Mouse (Mus musculus) heart, embryonic 10.5 days (tissue): ENCODE results near the gene Mrtfa. TPM values are rescaled to one million over a fixed set of nuclear protein-coding genes. Genes with fewer than 3 reads are reported as not detected.
A peak's percentile ranks its signal among the peaks of the same experiment; 100 is the strongest.

ENCODE experiments used
- DNase-seq: peaks from one replicate; pipeline ENCODE4 v3.0.0-alpha.2; 2017; ENCODE audit warnings: low spot score
- H3K27ac ChIP-seq: fragments of 300-500 bp; sonication (generic); 2 replicates; pipeline ENCODE4 v1.5.1; 2016; ENCODE audit warnings: mild to moderate bottlenecking
- H3K27me3 ChIP-seq: fragments of 300-500 bp; sonication (generic); 2 replicates; pipeline ENCODE4 v1.6.1; 2016; ENCODE audit warnings: mild to moderate bottlenecking; ENCODE audit not compliant: poor library complexity, insufficient read depth, severe bottlenecking
- H3K36me3 ChIP-seq: fragments of 300-500 bp; sonication (generic); 2 replicates; pipeline ENCODE4 v1.6.1; 2016; ENCODE audit warnings: mild to moderate bottlenecking, moderate library complexity
- H3K4me1 ChIP-seq: fragments of 300-500 bp; sonication (generic); 2 replicates; pipeline ENCODE4 v1.6.1; 2016; ENCODE audit warnings: mild to moderate bottlenecking
- H3K4me3 ChIP-seq: fragments of 300-500 bp; sonication (generic); 2 replicates; pipeline ENCODE4 v1.5.1; 2016; ENCODE audit warnings: mild to moderate bottlenecking, moderate library complexity
- H3K9me3 ChIP-seq: fragments of 300-500 bp; sonication (generic); 2 replicates; pipeline ENCODE4 v1.6.1; 2016; ENCODE audit warnings: mild to moderate bottlenecking, moderate library complexity
- WGBS: fragments of 180-500 bp; shearing (Covaris S2); methylation state at CpG from one replicate; pipeline ENCODE4 v1.1.7; 2016; 5-methylcytosine and 5-hydroxymethylcytosine counted together
- polyA plus RNA-seq: library from polyadenylated mRNA; unstranded; fragments of >200 nt; fragmentation: Nextera tagmentation; extraction: Ambion mirVana; gene quantifications from 2 replicates; pipeline ENCODE4 v1.2.1, GENCODE M21; 2016

Mrtfa gene
- polyA plus RNA-seq, 1 experiment from 2014 or later = 26.9 TPM

DNA sequence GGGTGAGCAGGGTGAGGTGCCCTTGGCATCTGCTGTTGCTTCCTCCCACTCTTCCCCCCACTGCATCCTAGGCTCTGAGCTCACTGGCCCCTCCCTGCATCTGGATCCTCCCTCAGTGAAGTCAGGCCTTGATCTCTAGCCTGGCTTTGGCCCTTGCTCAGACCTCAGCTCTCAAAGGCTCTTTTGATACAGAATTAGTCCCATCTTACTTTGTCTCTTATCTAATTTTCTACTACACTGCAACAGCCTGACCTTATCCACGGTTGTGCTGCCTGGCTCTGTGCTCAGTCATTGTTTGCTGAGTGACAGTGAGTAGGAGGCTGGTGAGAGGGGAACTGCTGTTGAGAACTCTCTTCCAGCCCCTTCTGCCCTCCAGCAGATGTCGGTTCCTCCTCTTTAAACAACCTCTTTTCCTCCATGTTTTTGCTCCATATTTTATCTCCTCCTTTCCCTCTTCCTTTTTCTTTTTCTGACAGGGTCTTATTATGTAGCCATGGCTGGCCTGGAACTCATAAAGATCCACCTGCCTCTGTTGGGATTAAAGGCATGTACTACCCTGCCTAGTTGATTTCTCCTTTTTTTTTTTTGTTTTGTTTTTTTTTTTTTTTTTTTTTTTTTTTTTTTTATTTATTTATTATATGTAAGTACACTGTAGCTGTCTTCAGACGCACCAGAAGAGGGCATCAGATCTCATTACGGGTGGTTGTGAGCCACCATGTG, 190.0 kb downstream of the Mrtfa start:
- 28% methylated on average over 3 of the region's 4 CpGs for WGBS
- no peak for DNase-seq
- Histone ChIP-seq H3K27ac (0 out of 2 replicates have a peak overlapping the region, but pooled peaks have one; percentile 36), H3K9me3 (no peaks in the 10 kb centered on the region), H3K27me3 (no peaks in the 10 kb centered on the region), H3K4me3 (no peak overlapping the region), H3K36me3 (peaks cover 13% of the 10 kb centered on the region; the same call in 1 of the 2 replicates), H3K4me1 (peaks cover 10% of the 10 kb centered on the region)

DNA sequence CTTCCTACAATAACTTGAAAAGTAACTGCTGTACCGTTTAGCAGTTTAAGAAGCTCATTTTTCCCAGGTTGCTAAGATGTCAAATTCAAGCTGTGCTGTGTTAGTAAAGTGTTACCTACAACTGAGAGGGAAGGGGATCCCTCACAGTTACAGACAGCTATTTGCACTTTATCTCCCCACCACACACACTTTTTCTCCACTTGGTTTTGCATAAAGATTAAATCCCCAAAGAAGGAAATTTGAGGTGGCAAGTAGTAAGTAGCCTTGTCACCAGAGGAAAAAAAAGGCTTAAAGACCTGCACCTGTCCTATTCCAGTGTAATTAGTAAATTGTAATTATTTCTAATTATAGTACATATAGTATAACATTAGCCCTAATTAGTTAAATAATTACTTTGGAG, 193.5 kb downstream of the Mrtfa start:
- H3K36me3 ChIP-seq = no peaks in the 10 kb centered on the region
- H3K27ac ChIP-seq = no peak overlapping the region
- no peak overlapping the region for H3K4me3 ChIP-seq
- no peaks in the 10 kb centered on the region for H3K9me3 ChIP-seq
- H3K4me1 ChIP-seq = peaks cover 10% of the 10 kb centered on the region
- WGBS = 41% methylated on average over 1 of the region's 1 CpGs
- DNase-seq = no peak
- no peaks in the 10 kb centered on the region for H3K27me3 ChIP-seq

DNA sequence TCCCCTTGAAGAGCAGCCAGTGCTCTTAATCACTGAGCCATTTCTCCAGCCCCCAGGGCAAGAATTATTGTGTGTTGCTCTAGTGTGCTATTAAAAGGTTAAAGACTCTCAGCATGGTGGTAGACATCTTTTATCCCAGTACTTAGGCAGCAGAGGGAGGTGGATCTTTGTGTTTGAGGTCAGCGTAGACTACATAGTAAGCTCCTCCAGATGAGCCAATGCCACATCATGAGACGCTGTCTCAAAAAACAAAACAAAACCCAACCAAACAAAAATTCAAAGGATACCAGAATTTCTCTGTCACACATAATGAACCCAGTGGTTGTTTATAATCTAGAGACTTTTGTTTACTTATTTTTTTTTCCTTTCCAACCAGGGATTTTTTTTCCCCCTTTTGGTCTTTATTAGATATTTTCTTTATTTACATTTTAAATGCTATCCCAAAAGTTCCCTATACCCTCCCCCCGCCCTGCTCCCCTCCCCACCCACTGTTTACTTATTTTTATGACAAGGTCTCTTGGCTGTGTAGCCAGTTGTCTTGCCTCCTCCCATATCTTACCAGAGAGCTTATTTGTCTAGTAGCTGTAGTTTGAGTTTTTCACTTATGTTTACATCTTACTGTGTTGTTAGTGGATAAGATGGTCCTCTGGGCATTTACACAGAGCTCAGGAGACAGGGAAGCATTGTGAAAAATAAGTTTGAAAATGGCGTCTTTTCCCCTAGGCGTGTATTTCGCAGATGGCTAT, 194.3 kb downstream of the Mrtfa start:
- WGBS = 86% methylated on average over 6 of the region's 6 CpGs

DNA sequence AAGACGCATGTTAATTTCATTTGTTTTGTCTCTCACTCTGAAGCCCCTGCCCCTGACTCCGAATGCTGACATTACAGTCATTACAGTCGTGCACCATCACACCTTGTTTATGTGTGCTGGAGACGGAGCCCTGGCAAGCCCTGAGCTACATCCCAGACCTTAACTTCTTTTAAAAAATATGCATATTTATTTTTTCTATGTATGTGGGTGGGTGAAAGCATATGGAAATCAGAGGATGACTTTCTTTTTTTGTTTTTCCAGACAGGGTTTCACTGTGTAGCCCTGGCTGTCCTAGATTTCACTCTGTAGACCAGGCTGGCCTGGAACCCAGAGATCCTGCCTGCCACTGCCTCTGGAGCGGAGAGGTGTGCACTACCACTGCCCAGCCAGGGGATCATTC, 195.6 kb downstream of the Mrtfa start:
- H3K27me3 ChIP-seq = no peaks in the 10 kb centered on the region
- no peak overlapping the region for H3K4me3 ChIP-seq
- H3K36me3 ChIP-seq = no peaks in the 10 kb centered on the region
- H3K27ac ChIP-seq = no peak overlapping the region
- peaks cover 2% of the 10 kb centered on the region for H3K4me1 ChIP-seq
- DNase-seq = no peak
- WGBS = 86% methylated on average over 5 of the region's 5 CpGs
- no peaks in the 10 kb centered on the region for H3K9me3 ChIP-seq

More for the DNA sequence above, 194.3 kb downstream of the Mrtfa start:
- H3K4me1 ChIP-seq = peaks cover 10% of the 10 kb centered on the region
- no peaks in the 10 kb centered on the region for H3K36me3 ChIP-seq
- H3K27ac ChIP-seq = no peak overlapping the region
- H3K27me3 ChIP-seq = no peaks in the 10 kb centered on the region
- H3K9me3 ChIP-seq = no peaks in the 10 kb centered on the region
- H3K4me3 ChIP-seq = no peak overlapping the region
- no peak for DNase-seq

DNA sequence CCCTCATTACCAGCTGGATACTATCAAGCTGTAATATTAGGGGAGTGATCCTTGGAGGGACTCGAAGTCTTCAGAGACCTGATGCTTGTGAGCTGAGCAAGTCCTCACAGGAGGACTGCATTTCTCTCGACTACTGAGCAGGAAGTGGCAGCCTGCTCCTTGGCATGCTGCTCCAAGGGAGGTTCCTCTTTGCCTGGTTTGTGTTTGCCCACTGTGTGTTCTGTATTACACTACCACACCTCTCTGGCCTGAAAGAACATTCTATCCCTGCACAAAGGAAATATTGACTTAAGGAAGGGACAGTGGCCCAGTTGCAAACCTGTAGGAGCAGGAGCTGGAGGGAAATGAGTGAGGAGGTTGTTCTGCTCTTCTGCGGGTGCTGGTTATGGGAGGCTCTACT, 200.8 kb downstream of the Mrtfa start:
- H3K36me3 ChIP-seq = no peaks in the 10 kb centered on the region
- 65% methylated on average over 3 of the region's 3 CpGs for WGBS
- no peak for DNase-seq
- no peaks in the 10 kb centered on the region for H3K27me3 ChIP-seq
- H3K9me3 ChIP-seq = no peaks in the 10 kb centered on the region
- H3K27ac ChIP-seq = no peak overlapping the region
- no peaks in the 10 kb centered on the region for H3K4me1 ChIP-seq
- no peak overlapping the region for H3K4me3 ChIP-seq

DNA sequence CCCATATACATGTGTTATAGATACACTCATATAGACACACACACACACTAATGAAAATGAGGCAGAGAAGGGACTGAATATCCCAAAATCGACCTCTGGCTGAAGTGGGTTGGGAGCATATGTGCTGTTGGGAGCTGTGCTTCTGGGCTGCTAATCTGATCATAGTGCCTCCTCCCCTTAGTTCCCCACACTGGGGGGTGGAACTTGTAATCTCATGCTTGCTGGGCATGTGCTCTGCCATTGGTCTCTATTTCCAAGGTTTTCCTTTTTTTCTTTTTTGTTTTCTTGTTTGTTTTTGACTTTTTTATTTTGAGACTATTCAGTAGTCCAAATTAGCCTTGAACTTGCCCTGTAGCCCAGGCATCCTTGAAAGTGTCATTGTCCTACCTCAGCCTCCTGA, 202.2 kb downstream of the Mrtfa start:
- Histone ChIP-seq H3K36me3 (no peaks in the 10 kb centered on the region), H3K4me1 (no peaks in the 10 kb centered on the region), H3K9me3 (no peaks in the 10 kb centered on the region), H3K4me3 (no peak overlapping the region), H3K27me3 (no peaks in the 10 kb centered on the region), H3K27ac (no peak overlapping the region)
- DNase-seq = no peak
- WGBS = 40% methylated on average over 1 of the region's 1 CpGs

DNA sequence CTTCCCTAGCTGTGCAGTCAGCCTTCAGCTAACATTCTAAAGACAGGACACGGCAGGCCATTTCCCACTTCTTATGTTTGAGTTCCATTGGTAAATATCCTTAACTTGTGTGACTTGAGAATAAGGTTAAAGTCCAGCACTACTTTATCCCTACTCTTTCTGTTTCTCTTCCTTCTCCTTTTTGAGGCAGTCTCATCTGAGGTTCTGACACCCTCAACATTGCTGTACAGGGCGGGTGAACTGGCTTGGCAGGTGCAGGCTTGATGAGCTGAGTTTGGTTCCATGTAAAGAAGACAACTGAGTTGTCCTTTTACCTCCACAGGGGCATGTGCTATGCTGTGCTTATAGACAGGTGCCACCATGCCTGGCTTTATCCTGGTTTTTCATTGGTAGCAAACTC, 207.3 kb downstream of the Mrtfa start:
- Histone ChIP-seq H3K27me3 (no peaks in the 10 kb centered on the region), H3K27ac (no peak overlapping the region), H3K9me3 (no peaks in the 10 kb centered on the region), H3K36me3 (no peaks in the 10 kb centered on the region), H3K4me3 (no peak overlapping the region), H3K4me1 (peaks cover 16% of the 10 kb centered on the region; the same call in 1 of the 2 replicates)
- WGBS = 88% methylated on average over 2 of the region's 2 CpGs
- no peak for DNase-seq

DNA sequence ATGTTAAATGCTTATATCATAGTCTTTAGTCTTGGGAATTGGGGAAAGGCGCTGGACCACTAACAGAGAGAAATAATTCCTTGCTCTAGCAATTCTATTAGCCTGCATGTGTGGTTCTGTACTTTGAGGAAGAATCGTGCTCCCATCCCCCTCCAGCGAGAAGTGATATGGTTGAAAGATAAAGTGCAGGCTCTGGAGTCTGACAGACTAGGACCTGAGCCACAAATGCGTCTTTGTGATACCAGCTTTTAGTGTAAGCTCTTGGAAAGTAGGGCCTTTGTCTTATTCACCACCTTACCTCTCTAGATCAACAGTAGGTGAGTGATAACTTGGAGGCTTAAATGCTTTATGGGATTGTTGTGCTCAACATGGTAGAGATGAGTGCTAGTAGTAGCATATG, 209.4 kb downstream of the Mrtfa start:
- Histone ChIP-seq H3K36me3 (no peaks in the 10 kb centered on the region), H3K4me3 (no peak overlapping the region), H3K27ac (no peak overlapping the region), H3K27me3 (no peaks in the 10 kb centered on the region), H3K9me3 (no peaks in the 10 kb centered on the region), H3K4me1 (peaks cover 24% of the 10 kb centered on the region)
- WGBS = 36% methylated on average over 4 of the region's 4 CpGs
- no peak for DNase-seq

DNA sequence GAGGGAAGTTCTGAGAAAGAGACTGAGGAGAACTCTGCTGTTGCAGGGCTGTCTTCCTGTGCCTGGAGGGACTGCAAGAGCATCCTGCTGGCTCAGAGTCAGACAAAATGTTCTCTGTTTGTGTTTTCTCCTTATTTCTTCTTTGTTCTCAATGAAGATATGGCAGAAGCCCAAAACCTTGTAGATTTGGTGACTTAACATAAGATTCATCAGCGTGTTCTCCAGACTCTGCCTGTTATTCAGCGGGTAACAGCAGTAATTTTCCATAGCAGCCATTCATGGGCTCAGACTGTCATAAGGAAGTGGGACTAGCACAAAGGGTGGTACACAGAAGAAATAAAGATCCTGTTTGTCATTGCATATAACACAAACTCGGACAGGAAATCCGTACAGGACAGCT, 210.9 kb downstream of the Mrtfa start:
- Histone ChIP-seq H3K27me3 (no peaks in the 10 kb centered on the region), H3K27ac (no peak overlapping the region)
- 80% methylated on average over 4 of the region's 4 CpGs for WGBS

DNA sequence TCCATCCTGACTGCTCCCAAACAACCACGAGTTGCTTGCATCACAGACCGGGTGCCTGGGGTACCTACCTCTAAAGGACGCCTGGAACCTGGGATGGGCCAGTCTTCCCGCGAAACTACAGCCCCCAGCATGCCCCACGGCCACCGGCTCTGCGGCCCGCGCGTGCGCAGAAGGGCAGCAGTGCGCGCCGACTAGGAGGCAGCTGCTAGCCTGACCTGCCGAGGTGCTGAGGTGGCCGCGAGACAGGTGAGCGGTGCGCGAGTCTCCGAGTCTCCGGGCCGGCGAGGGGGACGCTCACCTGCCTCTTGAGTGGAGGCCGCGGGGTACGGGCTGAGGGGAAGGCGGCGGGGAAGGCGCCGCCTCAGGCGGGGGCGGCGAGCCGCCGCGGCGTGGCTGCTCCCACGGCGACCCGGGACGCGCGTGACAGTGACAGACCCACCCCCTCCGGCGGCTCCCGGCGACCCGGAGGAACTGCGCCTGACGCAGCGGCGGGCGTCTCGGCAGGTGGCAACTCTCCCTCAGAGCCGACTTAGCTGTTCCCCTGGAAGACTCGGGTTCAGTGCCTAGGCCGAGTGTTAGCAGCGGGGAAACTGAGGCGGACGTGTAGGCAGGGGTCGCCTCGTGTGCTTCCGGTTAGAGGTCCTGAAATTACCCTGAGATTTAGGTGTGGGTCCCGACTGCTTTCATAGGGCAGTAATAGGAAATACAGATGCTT, 212.8 kb downstream of the Mrtfa start, which contains the start of gene Sgsm3:
TSS of gene Sgsm3 (plus strand) at position 146 of the 715 bp plus-strand sequence.
- peaks cover 25% of the 10 kb centered on the region for H3K4me1 ChIP-seq
- no peaks in the 10 kb centered on the region for H3K9me3 ChIP-seq
- H3K36me3 ChIP-seq = no peaks in the 10 kb centered on the region
- peak within 1 kb of the TSS; percentile 96 for H3K4me3 ChIP-seq
- WGBS = under 1% methylated on average over 67 of the region's 67 CpGs
- peak; percentile 94 for DNase-seq
- no peaks in the 10 kb centered on the region for H3K27me3 ChIP-seq
- peak within 1 kb of the TSS; percentile 91 for H3K27ac ChIP-seq

More for the DNA sequence above, 210.9 kb downstream of the Mrtfa start:
- Histone ChIP-seq H3K36me3 (no peaks in the 10 kb centered on the region), H3K4me1 (peaks cover 24% of the 10 kb centered on the region), H3K9me3 (no peaks in the 10 kb centered on the region), H3K4me3 (no peak overlapping the region)
- no peak for DNase-seq

DNA sequence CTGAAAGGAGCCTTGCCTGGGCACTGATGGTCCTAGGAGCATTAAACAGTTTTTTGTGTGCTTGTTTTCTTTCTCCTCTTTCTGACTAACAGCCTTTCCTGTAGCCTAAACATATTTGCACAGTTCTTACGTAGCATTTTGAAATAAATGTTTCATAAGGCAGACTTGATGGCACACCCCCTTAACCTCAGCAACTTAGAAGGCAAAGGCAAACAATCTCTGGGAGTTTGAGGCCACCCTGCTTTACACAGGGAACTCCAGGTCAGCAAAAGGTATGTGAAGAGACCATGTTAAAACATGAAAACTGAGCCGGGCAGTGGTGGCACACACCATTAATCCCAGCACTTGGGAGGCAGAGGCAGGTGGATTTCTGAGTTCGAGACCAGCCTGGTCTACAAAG, 214.9 kb downstream of the Mrtfa start:
- no peaks in the 10 kb centered on the region for H3K36me3 ChIP-seq
- WGBS = 81% methylated on average over 3 of the region's 3 CpGs
- H3K9me3 ChIP-seq = no peaks in the 10 kb centered on the region

DNA sequence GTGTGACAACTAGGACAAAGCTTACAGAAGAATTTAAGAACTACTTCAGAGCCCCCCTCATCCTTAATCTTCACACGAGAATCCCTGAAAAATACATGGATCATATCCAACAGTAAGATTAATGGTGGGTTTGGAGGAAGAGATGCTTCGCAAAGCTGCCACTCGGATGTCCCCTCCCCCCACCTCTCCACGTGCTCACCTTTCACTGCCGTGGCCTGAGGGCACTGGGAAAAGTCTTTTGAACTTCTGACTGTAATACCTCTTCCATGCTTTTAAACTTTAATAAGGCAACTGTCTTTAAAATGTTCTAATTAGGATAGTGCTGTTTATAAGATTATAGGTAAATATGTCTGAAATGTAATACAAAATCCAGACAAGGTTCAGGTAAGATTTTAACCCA, 216.2 kb downstream of the Mrtfa start:
- Histone ChIP-seq H3K27me3 (no peaks in the 10 kb centered on the region), H3K36me3 (peaks cover 12% of the 10 kb centered on the region), H3K4me3 (no peak overlapping the region), H3K4me1 (peaks cover 20% of the 10 kb centered on the region), H3K27ac (no peak overlapping the region), H3K9me3 (no peaks in the 10 kb centered on the region)
- no peak for DNase-seq
- 49% methylated on average over 5 of the region's 5 CpGs for WGBS

More for the DNA sequence above, 214.9 kb downstream of the Mrtfa start:
- no peak for DNase-seq
- Histone ChIP-seq H3K27ac (no peak overlapping the region), H3K27me3 (no peaks in the 10 kb centered on the region), H3K4me1 (peaks cover 24% of the 10 kb centered on the region), H3K4me3 (no peak overlapping the region)

DNA sequence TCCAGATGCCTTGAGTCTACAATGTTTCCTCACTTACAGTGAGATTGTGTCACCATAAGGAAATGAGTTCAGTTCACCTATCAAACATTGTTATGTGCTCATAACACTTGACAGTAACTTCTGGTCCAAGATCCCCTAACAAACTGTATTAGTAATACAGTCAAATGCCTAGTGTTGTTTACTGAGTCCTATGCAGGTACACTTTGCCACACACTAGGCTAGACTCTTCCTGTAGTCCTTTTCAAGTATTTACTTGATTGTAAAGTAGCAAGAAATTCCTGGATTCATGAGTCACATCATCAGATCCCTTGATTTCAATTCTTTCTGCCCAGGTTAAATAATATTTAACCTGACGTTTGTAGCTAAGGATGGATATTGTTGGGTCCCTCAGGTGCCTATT, 221.2 kb downstream of the Mrtfa start:
- H3K9me3 ChIP-seq = no peaks in the 10 kb centered on the region
- peaks cover 9% of the 10 kb centered on the region; the same call in 1 of the 2 replicates for H3K4me1 ChIP-seq
- H3K4me3 ChIP-seq = no peak overlapping the region
- H3K27ac ChIP-seq = no peak overlapping the region
- DNase-seq = no peak
- 85% methylated on average over 1 of the region's 1 CpGs for WGBS
- H3K36me3 ChIP-seq = peaks cover 55% of the 10 kb centered on the region
- H3K27me3 ChIP-seq = no peaks in the 10 kb centered on the region
